Mouse (Mus musculus): ENCODE measurements around the gene Tuba3b. TPM values are rescaled to one million over a fixed set of nuclear protein-coding genes. Genes with fewer than 3 reads are reported as not detected.
A peak's percentile ranks its signal among the peaks of the same experiment; 100 is the strongest.

The Tuba3b gene
- polyA plus RNA-seq, 1 experiment = 0.17 TPM

DNA sequence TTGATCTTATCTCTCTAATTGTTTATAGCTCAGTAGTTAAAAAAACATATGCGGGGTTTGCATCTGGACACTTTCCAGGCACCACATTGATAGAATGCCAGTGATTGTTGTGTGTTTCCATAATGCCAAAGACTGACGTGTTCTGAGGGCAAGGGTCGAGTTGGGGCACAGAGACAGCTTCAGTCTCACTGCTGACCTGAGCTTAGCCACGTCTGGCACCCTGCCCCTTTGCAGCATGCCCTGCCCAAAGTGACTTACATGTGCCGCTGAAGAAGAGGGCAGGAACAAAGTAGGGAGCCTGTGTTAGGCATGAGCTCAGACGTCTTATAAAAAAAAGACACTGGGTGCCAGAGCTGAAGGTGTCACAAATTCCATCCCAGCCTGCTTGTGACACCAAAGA lies 14.7 kb downstream of the Tuba3b start:
- WGBS = 30% methylated on average over 6 of the region's 6 CpGs
- no peaks in the 10 kb centered on the region for H3K36me3 ChIP-seq (ENCODE audit: control insufficient read depth, insufficient read depth, low read length)
- H3K27me3 ChIP-seq (replicated peaks; ENCODE audit: control insufficient read depth, insufficient read depth, low read length) = no peaks in the 10 kb centered on the region
- no peak for TF ChIP-seq POLR2A (IDR thresholded peaks at IDR 0.05; ENCODE audit: low read depth, low read length)
- no peak for TF ChIP-seq CTCF (conservative IDR thresholded peaks at IDR 0.05; ENCODE audit: insufficient read depth, insufficient read length, low read depth, low read length)
- no peak overlapping the region for H3K27ac ChIP-seq (ENCODE audit: insufficient read depth, low read depth, low read length)
- H3K4me3 ChIP-seq (ENCODE audit: insufficient read depth, low read depth, low read length) = no peak overlapping the region
- H3K4me1 ChIP-seq (ENCODE audit: control insufficient read depth, insufficient read depth, low read length) = no peaks in the 10 kb centered on the region
- DNase-seq = peak; percentile 36

DNA sequence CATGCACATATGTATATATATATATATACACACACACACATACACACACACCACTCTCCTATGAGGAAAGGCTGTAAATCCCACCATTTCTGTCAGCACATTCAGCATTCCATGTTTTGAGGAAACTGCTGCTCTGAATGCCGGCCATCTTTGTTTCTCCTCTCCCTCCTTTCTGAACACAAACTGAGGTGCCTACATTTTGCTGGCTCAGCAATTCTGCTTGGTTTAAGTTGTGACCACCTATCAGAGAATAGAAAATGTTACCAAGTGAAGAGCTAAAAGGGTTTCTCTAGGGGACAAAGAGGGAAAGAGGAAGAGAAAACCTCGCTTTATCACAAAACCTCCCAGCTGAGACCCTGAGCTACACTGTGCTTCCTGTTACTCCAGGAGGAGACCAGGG lies 18.9 kb downstream of the Tuba3b start:
- no peak for DNase-seq
- Histone ChIP-seq H3K27me3 (replicated peaks; ENCODE audit: control insufficient read depth, insufficient read depth, low read length) (no peaks in the 10 kb centered on the region), H3K4me3 (ENCODE audit: insufficient read depth, low read depth, low read length) (no peak overlapping the region), H3K4me1 (ENCODE audit: control insufficient read depth, insufficient read depth, low read length) (no peaks in the 10 kb centered on the region), H3K27ac (ENCODE audit: insufficient read depth, low read depth, low read length) (no peak overlapping the region), H3K36me3 (ENCODE audit: control insufficient read depth, insufficient read depth, low read length) (no peaks in the 10 kb centered on the region)
- WGBS = 77% methylated on average over 2 of the region's 2 CpGs
- TF ChIP-seq POLR2A (IDR thresholded peaks at IDR 0.05; ENCODE audit: low read depth, low read length) (no peak), CTCF (conservative IDR thresholded peaks at IDR 0.05; ENCODE audit: insufficient read depth, insufficient read length, low read depth, low read length) (no peak)

DNA sequence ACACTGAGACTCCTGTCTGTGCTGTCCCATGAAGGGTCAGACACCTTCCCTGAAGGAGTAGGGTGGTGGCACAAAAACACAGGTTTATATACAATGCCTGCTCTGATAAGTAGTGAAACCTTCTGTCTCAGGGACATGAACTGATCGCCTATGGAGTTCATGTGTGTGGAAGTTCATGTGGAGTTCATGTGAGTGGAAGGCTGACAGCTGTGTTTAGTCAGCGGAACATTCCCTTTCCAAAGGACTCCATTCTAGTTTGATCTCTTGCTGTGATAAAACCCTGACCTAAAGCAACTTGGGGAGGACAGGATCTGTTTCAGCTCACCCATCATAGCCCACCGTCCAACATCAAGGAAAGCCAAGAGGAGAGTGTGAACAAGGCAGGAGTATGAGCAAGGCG lies 21.1 kb downstream of the Tuba3b start:
- no peak overlapping the region for H3K27ac ChIP-seq (ENCODE audit: insufficient read depth, low read depth, low read length)
- no peaks in the 10 kb centered on the region for H3K36me3 ChIP-seq (ENCODE audit: control insufficient read depth, insufficient read depth, low read length)
- no peak overlapping the region for H3K4me3 ChIP-seq (ENCODE audit: insufficient read depth, low read depth, low read length)
- H3K27me3 ChIP-seq (replicated peaks; ENCODE audit: control insufficient read depth, insufficient read depth, low read length) = no peaks in the 10 kb centered on the region
- TF ChIP-seq CTCF (conservative IDR thresholded peaks at IDR 0.05; ENCODE audit: insufficient read depth, insufficient read length, low read depth, low read length) (no peak), POLR2A (IDR thresholded peaks at IDR 0.05; ENCODE audit: low read depth, low read length) (no peak)
- 59% methylated on average over 4 of the region's 4 CpGs for WGBS
- 0 out of 2 replicates have a peak, but pooled peaks cover 2% of the 10 kb centered on the region for H3K4me1 ChIP-seq (ENCODE audit: control insufficient read depth, insufficient read depth, low read length)
- DNase-seq = no peak

DNA sequence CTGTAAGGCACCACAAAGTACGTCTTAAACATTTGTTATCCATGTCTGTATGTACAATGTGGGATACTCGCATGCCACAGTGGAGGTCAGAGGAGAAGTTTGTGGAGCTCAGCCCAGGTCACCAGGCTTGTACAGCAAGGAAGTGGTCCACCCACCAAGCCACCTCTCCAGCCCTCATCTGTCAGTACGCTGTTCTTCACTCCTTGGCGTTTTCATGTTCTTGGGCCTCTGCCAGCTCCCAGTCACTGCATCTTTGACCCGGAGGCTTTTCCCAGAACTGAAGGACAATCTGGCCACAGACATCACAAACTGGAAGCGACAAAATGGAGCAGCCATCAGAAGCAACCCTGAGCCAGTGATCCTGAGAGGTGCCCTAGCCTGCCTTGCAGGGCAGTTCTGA lies 22.7 kb downstream of the Tuba3b start:
- no peaks in the 10 kb centered on the region for H3K36me3 ChIP-seq (ENCODE audit: control insufficient read depth, insufficient read depth, low read length)
- H3K4me1 ChIP-seq (ENCODE audit: control insufficient read depth, insufficient read depth, low read length) = 0 out of 2 replicates have a peak, but pooled peaks cover 2% of the 10 kb centered on the region
- H3K4me3 ChIP-seq (ENCODE audit: insufficient read depth, low read depth, low read length) = no peak overlapping the region
- WGBS = 31% methylated on average over 6 of the region's 6 CpGs
- DNase-seq = peak; percentile 80
- H3K27ac ChIP-seq (ENCODE audit: insufficient read depth, low read depth, low read length) = no peak overlapping the region
- TF ChIP-seq CTCF (conservative IDR thresholded peaks at IDR 0.05; ENCODE audit: insufficient read depth, insufficient read length, low read depth, low read length) = no peak
- TF ChIP-seq POLR2A (IDR thresholded peaks at IDR 0.05; ENCODE audit: low read depth, low read length) = no peak
- no peaks in the 10 kb centered on the region for H3K27me3 ChIP-seq (replicated peaks; ENCODE audit: control insufficient read depth, insufficient read depth, low read length)

DNA sequence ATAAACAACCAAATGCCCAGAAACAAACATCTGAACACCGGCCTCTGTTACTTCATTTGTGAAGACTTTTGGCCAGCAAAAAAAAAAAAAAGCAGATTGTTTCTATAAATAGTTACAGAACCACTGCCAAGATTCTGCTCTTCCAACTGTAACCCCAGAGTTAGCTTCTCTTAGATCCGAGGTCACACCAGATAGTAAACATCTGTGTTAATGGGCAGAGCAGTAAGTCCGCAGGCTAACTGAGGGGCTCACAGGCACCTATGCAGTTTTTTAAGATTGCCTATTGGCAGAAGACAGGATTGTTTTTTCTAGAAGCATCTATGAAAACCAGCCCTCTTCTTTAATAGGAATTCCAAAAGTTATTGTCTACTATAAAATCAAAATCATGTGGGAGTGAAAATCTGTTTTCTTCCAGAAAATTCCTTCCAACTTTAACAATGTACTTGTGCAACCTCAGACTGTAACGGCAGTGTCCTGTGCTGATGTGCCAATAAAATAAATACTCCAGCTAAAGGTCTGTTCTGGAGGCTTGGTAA lies 25.5 kb downstream of the Tuba3b start:
- H3K27me3 ChIP-seq (replicated peaks; ENCODE audit: control insufficient read depth, insufficient read depth, low read length) = no peaks in the 10 kb centered on the region
- 0 out of 2 replicates have a peak, but pooled peaks cover 2% of the 10 kb centered on the region for H3K4me1 ChIP-seq (ENCODE audit: control insufficient read depth, insufficient read depth, low read length)
- H3K36me3 ChIP-seq (ENCODE audit: control insufficient read depth, insufficient read depth, low read length) = no peaks in the 10 kb centered on the region
- no peak for TF ChIP-seq CTCF (conservative IDR thresholded peaks at IDR 0.05; ENCODE audit: insufficient read depth, insufficient read length, low read depth, low read length)
- no peak for TF ChIP-seq POLR2A (IDR thresholded peaks at IDR 0.05; ENCODE audit: low read depth, low read length)
- WGBS = 41% methylated on average over 4 of the region's 4 CpGs
- H3K4me3 ChIP-seq (ENCODE audit: insufficient read depth, low read depth, low read length) = no peak overlapping the region
- DNase-seq = peak; percentile 51
- H3K27ac ChIP-seq (ENCODE audit: insufficient read depth, low read depth, low read length) = no peak overlapping the region

DNA sequence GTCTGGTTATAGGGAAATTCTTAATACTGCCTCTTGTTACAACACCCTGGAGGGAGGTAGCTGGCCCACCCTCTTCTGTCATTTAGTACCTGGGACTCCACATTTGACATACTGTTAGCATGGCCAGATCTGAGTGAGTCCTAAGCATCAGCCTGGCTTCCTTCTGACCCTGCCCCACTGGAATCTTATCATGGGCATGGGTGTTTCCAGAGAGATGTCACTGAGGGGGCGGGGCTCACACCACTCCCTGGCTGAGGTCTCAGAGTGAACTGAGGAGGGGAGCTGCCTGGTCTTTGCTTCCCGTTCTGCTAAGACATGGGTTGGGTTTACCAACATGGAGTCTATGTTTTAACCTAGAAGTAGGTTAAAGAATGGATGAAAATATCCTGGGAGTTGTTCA lies 36.4 kb downstream of the Tuba3b start:
- Histone ChIP-seq H3K27ac (ENCODE audit: insufficient read depth, low read depth, low read length) (no peak overlapping the region), H3K36me3 (ENCODE audit: control insufficient read depth, insufficient read depth, low read length) (no peaks in the 10 kb centered on the region), H3K4me1 (ENCODE audit: control insufficient read depth, insufficient read depth, low read length) (no peaks in the 10 kb centered on the region), H3K4me3 (ENCODE audit: insufficient read depth, low read depth, low read length) (no peak overlapping the region), H3K27me3 (replicated peaks; ENCODE audit: control insufficient read depth, insufficient read depth, low read length) (no peaks in the 10 kb centered on the region)
- no peak for DNase-seq
- TF ChIP-seq POLR2A (IDR thresholded peaks at IDR 0.05; ENCODE audit: low read depth, low read length) (no peak), CTCF (conservative IDR thresholded peaks at IDR 0.05; ENCODE audit: insufficient read depth, insufficient read length, low read depth, low read length) (no peak)
- 88% methylated on average over 2 of the region's 2 CpGs for WGBS

DNA sequence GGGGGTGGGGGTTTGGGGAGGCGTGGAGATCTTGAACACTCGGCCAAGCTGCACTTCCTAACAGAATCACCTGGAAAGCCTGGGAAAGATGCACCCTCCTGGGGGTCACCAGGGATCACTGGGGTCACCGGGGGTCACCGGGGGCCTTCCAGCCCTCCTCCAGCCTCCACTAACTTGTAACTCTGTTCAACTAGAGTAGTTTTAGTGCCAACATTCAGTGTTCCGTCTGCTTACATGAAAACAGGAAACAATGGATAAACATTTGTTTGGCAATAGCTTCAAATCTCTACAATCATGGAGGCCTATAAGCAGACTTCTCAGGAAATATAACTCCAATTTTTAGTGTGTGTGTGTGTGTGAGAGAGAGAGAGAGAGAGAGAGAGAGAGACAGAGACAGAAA lies 37.4 kb downstream of the Tuba3b start:
- no peaks in the 10 kb centered on the region for H3K4me1 ChIP-seq (ENCODE audit: control insufficient read depth, insufficient read depth, low read length)
- 82% methylated on average over 5 of the region's 5 CpGs for WGBS
- no peaks in the 10 kb centered on the region for H3K36me3 ChIP-seq (ENCODE audit: control insufficient read depth, insufficient read depth, low read length)
- DNase-seq = no peak
- H3K4me3 ChIP-seq (ENCODE audit: insufficient read depth, low read depth, low read length) = no peak overlapping the region
- no peaks in the 10 kb centered on the region for H3K27me3 ChIP-seq (replicated peaks; ENCODE audit: control insufficient read depth, insufficient read depth, low read length)
- TF ChIP-seq POLR2A (IDR thresholded peaks at IDR 0.05; ENCODE audit: low read depth, low read length) = no peak
- no peak for TF ChIP-seq CTCF (conservative IDR thresholded peaks at IDR 0.05; ENCODE audit: insufficient read depth, insufficient read length, low read depth, low read length)
- H3K27ac ChIP-seq (ENCODE audit: insufficient read depth, low read depth, low read length) = no peak overlapping the region

Measured in kidney, adult 2 months (tissue).